Mouse (Mus musculus) frontal cortex, postnatal 10 days (tissue): ENCODE measurements around the gene Immp2l.
A peak's percentile ranks its signal among the peaks of the same experiment; 100 is the strongest.
"Not testable (repeated sequence)": the region's sequence is repeated elsewhere in the genome, so short reads cannot be mapped to it uniquely, and the experiment has no call there.

Experiments
- DNase-seq, 2 experiments: peaks; one replicate each; pipeline ENCODE4 v3.0.0; 2022; ENCODE audit warnings: low spot score in 2 of 2, mixed read lengths in 1 of 2

Immp2l gene

DNA sequence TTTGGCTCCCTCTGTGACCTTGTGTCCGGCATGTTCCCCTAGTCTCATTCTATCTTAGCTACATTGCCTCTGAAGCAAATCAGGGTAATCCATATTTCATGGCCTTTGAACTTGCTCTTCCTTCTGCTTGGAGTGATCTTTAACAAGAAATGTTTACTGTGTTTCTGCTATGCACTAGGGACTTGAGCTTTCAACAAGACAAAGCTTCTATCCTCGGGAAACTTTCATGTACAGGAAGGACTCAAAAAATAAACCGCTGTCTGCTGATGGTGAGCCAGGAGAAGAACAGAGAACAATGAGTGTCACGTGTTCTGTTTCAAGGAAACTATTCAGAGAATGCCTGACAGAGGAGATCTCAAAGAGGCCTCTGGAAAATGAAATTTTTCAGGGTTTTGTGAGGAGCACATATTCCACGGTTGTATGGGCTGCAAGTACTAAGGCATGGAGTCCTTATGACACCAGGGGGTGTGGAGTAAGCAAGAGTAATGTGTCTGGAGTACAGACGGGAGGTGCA, 814.5 kb downstream of the Immp2l start:
- DNase-seq: no peak

DNA sequence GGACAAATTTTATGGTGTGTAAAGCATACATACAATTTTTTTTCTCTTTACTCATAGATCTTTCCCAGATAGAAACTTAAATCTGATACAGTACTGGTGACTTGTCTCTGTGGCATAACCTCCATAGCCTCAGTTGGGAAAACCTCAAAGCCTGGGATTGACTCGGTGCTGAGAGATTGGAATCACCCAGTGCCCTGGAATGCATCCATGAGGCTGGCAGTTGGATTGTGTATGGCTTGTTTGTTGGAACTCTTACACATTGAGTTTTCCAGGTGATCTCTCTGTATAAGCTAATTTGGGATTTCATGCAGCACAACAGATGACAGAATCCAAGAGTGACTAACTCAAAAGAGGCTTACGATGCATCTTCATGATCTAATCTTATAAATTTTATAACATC, 815.4 kb downstream of the Immp2l start:
- DNase-seq: no peak

DNA sequence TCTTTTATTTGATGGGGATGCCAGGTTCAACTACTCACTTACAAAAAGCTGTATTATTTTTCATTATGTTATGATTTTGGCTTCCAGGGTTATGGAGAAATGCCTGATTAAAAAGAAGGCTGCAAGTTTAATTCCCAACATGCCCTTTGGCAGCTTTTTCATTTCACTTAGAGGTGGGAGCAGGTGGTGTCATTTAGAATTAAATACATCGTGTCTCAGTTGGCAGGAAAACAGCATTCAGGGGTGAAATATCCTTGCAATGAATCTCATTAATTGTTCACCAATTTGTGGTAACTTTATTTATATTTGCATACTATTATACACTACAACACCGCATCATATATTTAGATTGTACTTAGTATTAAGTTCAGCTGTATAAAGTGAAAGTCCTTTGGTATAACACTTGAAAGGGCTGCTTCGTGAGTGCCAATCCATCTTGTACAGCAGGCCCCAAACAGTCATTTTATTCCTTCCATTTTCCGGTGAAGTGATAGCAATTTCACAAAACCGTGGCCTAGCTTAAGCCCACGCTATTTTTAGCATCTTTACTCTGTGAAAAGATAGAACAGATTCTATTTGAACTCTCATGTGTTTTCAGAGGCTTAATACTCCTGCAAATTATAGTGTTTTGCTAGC, 818.9 kb downstream of the Immp2l start:
- DNase-seq: no peak

DNA sequence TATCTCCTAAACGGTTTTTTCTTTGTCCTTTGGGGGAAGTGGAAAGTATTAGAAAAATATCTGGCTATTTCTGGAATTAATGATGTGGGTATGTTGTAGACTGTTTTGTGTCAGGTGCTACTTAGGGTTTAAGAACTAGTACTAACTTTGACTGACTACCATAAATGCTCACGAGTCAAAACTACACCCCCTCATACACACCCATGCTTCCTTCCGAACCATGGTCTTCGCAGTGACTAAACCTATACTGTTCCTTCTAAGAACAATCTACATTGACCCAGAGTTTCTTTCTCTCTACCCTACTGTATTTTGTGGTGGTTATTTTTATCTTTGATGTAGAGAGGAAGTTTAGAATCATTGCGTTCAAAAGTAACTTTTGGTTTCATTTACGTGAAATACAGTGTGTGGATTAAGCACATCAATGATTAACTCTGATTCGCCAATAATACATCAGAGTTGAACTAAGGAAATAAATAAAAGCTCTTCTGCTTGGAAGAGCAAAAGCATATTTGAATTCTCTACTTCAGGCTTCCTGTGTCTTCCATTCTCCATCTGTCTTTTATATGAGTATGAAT, 828.1 kb downstream of the Immp2l start:
- no peak for DNase-seq

DNA sequence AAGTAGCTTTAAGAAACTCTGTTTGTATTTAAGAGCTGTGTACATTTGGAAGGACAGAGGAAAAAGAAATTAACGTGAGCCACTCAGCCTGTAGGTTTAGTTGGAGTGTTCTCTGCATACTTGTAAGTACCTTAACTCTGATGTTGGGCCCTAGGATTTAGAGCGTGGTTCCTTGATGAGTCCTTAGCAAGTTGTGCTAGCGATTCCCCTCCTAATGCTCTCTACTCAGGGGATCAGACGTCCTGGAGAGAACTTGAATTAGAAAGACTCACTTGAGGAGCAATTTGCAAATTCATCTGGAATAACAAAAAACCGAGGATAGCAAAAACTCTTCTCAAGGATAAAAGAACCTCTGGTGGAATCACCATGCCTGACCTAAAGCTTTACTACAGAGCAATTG, 835.8 kb downstream of the Immp2l start:
- not testable (repeated sequence) for DNase-seq

DNA sequence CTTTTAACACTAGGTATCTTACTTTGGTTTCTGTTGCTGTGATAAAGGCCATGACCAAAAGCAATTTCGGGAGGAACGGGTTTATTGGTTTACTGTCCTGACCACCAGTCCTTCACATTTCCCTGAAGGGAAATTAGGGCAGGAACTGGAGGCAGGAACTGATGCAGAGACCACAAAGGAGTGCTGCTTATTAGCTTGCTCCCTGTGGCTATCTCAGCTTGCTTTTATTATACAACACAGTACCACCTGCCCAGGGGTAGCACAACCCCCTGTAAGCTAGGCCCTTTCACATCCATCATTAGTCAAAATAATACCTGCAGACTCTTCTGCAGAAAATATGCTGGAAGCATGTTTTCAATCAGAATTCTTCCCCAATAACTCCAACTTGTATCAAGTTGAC, 844.4 kb downstream of the Immp2l start:
- DNase-seq: no peak

DNA sequence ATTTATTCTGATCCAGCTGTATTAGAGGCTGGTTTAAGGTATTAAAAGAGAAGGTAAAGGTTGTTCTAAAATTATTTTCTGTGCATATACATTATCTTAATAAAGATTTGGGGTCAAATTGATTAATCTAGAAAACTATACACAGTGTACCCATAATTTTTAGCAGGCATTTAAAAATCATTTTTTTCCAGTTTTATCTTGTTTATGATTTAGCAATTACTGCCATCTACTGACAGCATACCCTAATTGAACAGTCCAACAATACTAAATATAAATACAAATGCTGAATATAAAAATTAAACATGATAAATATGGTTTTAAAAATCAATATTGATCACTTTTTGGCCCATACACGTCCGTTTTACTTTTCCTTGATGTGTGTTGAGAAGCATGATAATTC, 850.1 kb downstream of the Immp2l start:
- no peak for DNase-seq

DNA sequence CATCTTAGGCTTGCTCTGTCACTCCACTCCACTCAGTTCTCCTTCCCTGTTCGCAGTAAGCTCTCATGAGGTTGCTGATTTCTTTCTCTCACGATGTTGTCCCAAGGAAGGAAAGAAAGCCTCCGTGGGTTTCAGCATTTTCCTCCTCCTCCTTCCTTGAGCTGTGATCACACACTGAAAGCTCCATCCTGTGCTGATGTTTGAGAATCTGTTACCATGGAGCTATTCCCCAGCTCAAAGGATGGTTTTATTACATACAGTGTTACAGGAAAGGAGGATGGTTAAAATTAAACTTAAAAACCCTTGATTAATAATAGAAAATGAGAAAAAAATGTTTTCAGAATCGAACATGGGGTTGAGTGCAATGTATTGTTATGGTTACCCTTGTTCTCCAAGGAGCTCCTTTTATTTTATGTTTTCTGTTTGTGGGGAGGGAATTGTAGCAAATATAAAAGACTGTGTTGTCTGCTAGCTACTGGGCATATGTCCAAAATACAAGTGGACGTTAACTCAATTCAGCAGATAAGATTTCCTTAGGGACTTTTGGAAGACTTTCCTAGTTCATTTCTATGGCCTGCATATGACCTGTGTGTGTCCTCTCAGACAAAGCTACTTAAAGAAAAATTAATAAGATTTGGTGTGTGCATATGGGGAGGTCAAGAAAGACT, 853.5 kb downstream of the Immp2l start:
- peak; percentile 12 to 23 for DNase-seq

DNA sequence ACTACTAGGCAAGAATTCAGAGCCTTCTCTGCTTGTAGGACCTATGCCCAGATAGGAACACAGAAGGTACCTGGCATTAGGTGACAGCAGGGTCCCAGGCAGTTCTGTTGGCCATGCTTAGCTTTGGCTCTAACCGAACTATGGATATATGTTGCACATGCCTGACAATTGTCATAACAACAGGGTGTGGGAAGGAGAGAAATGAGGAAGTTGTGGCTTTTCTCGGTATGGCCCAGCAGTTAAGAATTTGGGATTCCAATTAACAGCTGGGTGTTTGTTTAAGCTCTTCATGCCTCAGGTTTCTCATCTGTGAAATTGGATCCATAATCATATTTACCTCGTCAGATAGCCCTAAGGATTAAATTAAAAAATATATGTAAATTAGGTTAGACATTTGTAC, 854.6 kb downstream of the Immp2l start:
- DNase-seq: no peak

DNA sequence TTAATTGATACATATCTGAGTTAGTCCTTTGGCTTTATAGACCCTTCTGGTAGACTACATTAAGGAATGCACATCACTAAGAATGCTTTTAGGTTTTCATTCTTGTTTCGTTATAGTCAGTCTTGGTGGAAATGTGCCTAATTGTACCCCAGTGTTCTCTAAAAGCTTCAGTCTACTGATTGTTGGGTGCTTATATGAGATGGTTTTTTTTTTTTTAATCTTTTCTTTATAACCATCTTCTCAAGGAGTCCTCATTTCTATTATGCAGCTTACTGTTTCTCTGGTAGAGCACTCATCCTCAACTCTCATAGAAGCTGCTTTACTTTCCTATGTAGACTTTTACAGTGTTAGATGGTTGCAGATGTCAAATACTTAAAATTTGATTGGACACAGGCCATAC, 855.1 kb downstream of the Immp2l start:
- no peak for DNase-seq

DNA sequence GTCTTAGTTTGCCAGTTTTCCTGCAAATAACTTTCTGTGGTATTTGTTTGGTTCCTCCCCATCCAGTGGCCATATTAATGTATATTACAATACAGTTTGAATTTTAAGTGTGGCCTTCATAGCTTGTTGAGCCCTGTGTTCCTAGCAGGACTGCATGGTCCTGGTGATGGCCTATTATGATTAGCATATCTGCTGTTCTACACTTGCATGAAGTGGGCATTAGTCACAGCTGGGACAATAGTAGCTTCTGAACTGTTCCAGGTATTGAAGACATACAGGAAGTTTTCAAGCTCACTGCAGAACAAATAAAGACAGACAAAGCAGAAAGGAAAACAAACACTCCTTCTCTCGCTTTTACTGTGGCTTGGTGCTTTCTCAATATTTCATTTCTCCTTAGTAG, 855.5 kb downstream of the Immp2l start:
- no peak for DNase-seq

DNA sequence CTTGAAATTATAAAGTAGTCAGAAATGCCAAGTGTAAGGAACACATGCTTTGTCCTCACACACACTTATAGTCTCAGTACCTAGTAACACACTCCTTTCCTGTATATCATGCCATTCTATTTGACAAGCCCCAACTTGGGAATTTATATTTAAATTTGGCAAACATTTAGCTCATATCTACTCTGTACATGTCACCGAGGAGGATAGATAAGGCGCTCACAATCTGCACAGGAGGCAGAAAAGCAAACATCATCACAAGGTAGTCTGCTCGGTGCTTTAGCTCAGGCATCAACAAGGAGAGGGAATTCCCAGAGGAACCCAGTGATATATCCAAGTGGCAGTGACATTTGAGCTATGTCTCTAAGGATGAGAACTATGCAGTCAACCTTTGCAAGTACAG, 856.9 kb downstream of the Immp2l start:
- no peak for DNase-seq

DNA sequence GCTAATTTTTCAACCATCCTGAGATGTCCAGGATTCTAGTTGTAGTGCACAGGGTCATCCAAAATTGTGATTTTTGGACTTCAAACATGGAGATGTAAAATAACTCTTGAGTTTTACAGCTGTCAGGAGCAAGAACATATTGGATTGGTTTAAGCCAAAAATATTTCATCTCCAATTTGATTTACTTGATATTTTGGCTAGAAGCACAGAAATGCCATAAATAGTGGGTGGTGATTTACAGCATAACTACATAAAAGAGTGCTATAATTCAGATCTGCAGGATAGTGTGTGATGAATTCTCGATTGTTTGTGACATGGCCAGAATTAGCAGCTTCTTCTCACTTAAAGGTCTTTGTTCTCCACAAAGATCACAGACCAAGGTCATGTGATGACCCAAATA, 884.1 kb downstream of the Immp2l start:
- DNase-seq: no peak

DNA sequence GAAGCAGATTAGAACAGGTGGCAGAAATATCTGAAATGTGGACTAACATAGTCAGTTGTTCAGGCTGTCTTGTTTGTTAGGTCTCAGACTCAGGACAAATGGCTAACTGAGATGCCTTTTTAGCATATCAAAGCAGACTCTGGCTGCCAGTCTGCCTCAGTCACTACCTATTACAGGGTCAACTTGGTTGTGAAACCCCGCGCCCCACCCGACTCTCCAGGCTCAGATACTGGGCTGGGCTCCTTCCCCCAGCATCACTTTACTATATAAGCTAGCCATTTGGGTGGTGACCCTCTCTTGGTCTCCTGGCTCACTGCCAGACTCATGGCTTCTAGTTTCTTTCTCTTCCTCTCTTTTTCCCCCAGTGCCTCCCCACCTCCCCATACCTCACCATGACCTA, 887.7 kb downstream of the Immp2l start:
- no peak for DNase-seq

DNA sequence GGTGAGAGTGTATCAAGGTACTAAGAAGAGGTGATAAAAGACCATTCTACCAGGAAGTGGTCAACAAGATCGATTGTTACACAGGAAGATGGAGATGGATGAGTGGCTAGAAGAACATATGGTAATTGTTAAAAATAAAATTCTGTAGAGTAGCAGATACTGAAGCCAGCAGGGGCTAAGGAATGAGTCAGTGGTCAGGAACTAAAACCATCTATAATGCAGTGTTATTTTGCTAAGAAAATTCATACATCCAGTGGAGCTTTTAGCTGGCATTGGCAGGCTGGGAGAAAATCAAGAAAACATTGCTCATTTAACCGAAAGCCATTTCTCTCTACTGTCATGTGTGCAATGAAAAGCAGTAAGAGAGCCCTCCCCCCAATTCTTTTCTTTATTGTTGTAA, 913.9 kb downstream of the Immp2l start:
- DNase-seq: no peak

DNA sequence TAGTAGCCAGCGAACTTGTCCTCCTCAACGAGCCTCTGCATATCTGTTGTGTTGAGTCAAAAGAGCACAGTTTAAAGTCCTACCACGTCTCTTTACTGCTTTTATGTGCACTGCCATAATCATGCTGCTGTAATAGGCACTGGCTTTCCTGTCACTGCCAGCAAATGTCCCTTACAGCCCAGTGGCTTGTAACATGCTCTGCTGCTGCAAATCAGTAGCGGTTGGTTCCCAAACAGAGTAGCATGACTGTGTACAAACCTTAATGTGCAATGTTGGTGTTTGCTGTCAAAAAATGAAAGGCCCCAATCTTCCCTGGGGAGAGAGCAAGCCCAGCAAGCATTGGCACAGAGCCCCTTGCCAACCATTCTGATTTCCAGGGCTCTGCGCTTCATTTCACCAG, 918.0 kb downstream of the Immp2l start:
- DNase-seq: no peak

DNA sequence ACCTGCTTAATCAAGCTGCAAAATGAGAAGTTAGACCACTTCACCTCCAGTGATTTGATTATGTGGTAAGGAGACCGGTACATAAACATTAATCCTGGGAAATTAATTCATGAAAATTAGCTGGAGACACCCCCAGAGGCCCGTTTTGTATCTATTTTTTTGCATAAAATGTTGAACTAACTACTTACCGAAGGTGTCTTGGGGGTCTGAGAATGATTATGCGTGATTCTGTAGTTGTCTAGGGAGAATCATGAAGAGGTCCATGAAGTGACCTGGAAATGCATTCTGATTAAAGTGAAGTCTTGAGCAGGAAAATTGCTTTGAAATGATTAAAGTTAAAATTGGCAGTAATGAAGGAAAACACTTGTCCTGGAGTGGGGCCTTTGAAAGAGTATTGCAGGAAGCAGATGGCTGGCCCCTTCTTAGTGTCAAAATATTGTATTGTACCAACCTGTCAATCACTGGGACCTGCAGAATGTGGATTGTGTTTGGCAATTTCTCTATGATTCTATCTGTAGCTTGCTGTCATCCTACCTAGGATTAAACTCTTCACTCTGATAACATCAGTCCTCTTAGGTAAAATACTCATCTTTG, 920.3 kb downstream of the Immp2l start:
- DNase-seq: no peak

DNA sequence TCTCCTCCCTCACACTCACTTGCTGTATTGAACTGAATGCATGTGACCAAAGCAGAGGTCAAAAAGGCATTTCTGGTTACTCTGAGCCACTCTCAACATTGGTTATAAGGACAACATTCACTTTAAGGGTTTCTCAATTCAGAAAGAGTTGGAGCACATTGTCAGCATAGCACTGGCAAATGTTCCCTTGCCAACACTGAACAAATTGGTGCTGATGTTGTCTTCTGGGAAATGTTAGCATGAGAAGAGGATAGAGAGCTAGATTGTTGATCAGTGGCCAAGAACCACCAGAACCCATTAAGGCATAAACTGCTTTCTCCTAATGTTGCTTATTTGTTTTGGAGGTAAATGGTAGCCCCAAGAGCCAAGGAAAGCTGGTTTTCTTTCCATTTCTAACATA, 922.6 kb downstream of the Immp2l start:
- DNase-seq: no peak

DNA sequence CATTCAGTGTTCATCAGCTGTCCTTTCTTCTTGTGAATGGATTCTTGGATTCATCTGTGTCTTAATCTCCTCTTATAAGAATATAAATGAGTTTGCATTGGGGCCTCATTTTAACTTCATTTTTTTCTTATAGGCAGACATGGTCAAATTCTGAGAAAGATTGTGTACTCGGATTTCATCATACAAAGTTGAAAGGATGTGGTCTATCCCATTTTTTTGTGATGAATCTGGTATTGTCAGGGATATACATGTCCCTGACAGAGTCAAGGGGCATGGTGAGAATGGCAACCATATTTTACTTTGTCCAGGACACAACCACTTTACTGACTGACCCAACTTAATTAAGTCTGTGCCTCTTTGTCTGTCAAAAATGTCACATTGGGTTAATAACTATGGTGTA, 925.5 kb downstream of the Immp2l start:
- DNase-seq: no peak

DNA sequence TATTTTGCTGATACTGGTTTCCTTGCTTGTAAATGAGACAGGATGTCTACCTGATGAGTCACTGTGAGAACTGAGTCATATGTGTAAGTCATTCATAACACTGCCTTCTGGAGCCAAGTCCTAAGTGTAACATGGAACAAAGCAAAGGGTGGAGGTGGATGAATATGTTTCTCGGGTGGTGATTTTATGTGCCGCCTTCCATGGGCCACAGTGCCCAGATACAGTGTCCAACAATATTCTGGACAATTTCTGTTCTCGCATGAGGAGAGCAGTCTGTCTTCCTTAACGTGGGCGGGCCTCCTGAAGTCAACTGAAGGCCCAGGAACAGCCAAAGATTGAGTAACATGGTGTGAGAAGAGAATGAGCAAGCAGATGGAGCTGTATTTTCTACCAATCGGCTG, 926.0 kb downstream of the Immp2l start:
- DNase-seq: no peak

DNA sequence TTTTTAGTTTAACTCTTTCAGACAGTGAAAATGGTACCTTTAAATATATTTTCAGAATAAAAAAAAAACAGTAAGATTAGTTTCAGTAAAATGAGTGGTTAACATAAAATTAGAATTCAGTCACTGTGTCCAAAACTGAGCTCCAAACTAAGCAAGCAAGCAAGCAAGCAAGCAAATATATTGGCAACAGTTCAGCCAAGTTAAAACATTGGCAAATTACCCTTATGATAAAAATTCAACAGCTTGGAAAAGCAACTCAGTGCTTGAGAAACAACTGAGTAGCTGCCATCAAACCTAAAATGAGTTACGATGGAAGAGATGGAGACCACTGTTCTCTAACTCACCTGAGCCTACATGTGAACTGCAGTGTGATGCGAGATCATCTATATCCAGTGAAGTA, 926.8 kb downstream of the Immp2l start:
- DNase-seq: no peak

DNA sequence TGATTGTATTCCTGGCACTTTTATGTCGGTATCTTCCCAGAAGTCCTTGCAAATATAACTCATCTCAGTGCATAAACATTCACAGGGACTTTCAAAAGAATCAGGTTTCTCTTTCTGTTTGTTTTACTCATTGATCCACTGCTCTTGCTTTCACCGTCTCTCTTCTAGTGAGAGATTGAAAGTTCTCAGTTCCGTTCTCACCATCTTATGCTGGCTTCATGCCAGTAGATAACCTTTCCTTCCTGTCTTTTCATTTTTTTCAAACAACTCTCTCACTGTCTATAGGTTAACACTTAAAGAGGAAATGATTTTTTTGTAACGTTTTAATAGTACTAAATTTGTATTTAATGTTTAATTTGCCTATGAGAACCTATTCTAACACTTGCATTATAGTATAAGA, 937.1 kb downstream of the Immp2l start:
- DNase-seq: no peak

DNA sequence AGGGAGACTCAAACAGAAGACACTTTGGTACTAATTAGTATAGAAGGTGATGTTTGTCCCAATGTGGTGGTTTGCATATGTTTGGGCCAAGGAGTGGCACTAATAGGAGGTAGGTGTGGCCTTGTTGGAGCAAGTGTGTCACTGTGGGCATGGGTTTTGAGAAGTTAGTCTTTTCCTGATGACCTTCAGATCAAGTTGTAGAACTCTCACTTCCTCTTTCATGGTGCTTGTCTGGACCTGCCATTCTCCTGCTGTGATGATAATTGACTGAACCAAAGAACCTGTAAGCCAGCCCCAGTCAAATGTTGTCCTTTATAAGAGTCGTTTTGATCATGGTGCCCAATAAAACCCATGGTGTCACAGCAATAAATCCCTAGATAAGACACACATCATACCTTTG, 967.5 kb downstream of the Immp2l start:
- no peak for DNase-seq
